Mouse (Mus musculus): Measurements from ENCODE around the gene Orai2.

DNA sequence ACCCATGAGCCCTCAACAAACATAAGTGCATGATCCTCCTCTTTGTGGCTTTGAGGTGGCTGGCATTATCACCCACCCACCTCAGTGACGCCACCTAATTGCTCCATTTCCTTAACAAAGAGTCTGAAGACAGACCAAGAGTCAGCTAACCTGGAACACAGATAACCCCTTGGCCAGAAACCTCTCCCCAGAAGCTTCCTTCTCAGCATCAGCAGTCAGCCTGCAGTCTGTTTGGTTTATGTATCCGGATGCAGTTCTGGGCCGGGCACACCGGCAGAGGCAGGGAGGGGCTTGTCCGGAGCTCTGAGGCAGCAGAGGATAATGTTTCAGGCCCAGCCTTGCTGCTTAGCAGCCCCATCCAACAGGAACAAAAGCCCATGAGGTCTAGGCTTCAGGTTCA is 9.1 kb upstream of the Orai2 start:
- TF ChIP-seq CTCF (IDR thresholded peaks at IDR 0.05; ENCODE audit: control insufficient read depth, insufficient read depth, insufficient replicate concordance, low read depth, low read length), result no peak
- no peak for TF ChIP-seq POLR2A (IDR thresholded peaks at IDR 0.05; ENCODE audit: control insufficient read depth, low read depth, low read length)

Measured in testis, adult 2 months (tissue).